In the genomic region with DNA sequence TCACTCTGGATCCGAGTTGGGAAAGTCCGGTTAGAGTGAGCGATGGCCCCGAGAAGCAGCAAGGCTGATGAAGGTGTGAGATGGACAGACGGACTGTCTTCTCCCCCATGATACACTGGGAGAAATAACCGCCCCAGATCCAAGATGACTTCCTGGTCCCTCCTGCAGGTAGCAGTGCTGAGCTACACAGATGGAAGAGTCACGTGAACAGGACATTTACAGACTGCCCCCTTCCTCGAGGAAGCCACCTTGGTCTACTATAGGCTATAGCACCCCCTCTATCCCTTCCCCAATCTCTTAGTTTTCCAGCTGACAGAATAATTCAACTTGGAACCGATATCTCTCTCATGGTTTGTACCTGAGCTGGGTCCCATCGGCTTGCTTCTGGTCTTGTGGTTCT, we compare ENCODE assay signal across 8 mouse cellular contexts. TPM values are rescaled to one million over a fixed set of nuclear protein-coding genes. Genes with fewer than 3 reads are reported as not detected.
DNase-seq lines count a peak whose midpoint lies in the region; ATAC-seq and TF ChIP-seq lines count a peak whose summit lies in the region.

No protein-coding gene starts in this region.

- no peak for DNase-seq in kidney, postnatal 25 days
- peak; percentile 91 for DNase-seq in ZHBTc4 (ENCODE audit: low read depth, low spot score)
- DNase-seq in embryonic facial prominence, embryonic 14.5 days (ENCODE audit: low spot score) = peak; percentile 60
- peak; percentile 58 for DNase-seq in lung, postnatal 0 days (ENCODE audit: low spot score)
- DNase-seq in testis, postnatal 10 days (ENCODE audit: low spot score) = no peak

- H3K36me3 ChIP-seq in kidney, embryonic 14.5 days (ENCODE audit: control insufficient read depth, insufficient read depth, low read length) = no peaks in the 10 kb centered on the region
- H3K36me3 ChIP-seq in embryonic facial prominence, embryonic 14.5 days (ENCODE audit: control insufficient read depth, insufficient read depth, low read length) = no peaks in the 10 kb centered on the region
- H3K36me3 ChIP-seq in hindbrain, embryonic 15.5 days = no peaks in the 10 kb centered on the region
- no peaks in the 10 kb centered on the region for H3K36me3 ChIP-seq in lung, postnatal 0 days (ENCODE audit: insufficient read depth, low read length)
- H3K36me3 ChIP-seq in stomach, embryonic 15.5 days = no peaks in the 10 kb centered on the region

- TF ChIP-seq CTCF in lung, postnatal 0 days (IDR thresholded peaks at IDR 0.05) = peak; percentile 69

- no peak for ATAC-seq in kidney, embryonic 14.5 days (ENCODE audit: low FRiP score, low TSS enrichment)
- ATAC-seq in embryonic facial prominence, embryonic 14.5 days (ENCODE audit: low read depth) = peak; percentile 64
- peak; percentile 9; the same call in 1 of the 2 replicates for ATAC-seq in hindbrain, embryonic 15.5 days (ENCODE audit: low FRiP score, low read depth)
- ATAC-seq in lung, postnatal 0 days = peak; percentile 27; the same call in 1 of the 2 replicates
- 0 out of 2 replicates have a peak, but pooled peaks have one; percentile 30 for ATAC-seq in stomach, embryonic 15.5 days (ENCODE audit: insufficient read depth, low FRiP score, low read depth)

- H3K27me3 ChIP-seq in kidney, embryonic 14.5 days (ENCODE audit: control insufficient read depth, insufficient read depth, low read length) = peaks cover 27% of the 10 kb centered on the region; the same call in 1 of the 2 replicates
- H3K27me3 ChIP-seq in embryonic facial prominence, embryonic 14.5 days (replicated peaks; ENCODE audit: control insufficient read depth, insufficient read depth, low read length) = peaks cover 18% of the 10 kb centered on the region
- no peaks in the 10 kb centered on the region for H3K27me3 ChIP-seq in hindbrain, embryonic 15.5 days
- peaks cover 34% of the 10 kb centered on the region for H3K27me3 ChIP-seq in lung, postnatal 0 days (replicated peaks; ENCODE audit: insufficient read depth, low read length)
- peaks cover 19% of the 10 kb centered on the region for H3K27me3 ChIP-seq in stomach, embryonic 15.5 days (replicated peaks)

- peaks cover 10% of the 10 kb centered on the region; the same call in 1 of the 2 replicates for H3K4me1 ChIP-seq in kidney, embryonic 14.5 days (ENCODE audit: control insufficient read depth, insufficient read depth, low read length)
- H3K4me1 ChIP-seq in embryonic facial prominence, embryonic 14.5 days (ENCODE audit: control insufficient read depth, insufficient read depth, low read length) = peaks cover 5% of the 10 kb centered on the region
- peaks cover 22% of the 10 kb centered on the region for H3K4me1 ChIP-seq in hindbrain, embryonic 15.5 days (replicated peaks)
- peaks cover 10% of the 10 kb centered on the region; the same call in 1 of the 2 replicates for H3K4me1 ChIP-seq in lung, postnatal 0 days (ENCODE audit: insufficient read depth, low read depth, low read length)
- H3K4me1 ChIP-seq in stomach, embryonic 15.5 days = peaks cover 11% of the 10 kb centered on the region

- no peak for TF ChIP-seq EP300 in lung, postnatal 0 days (IDR thresholded peaks at IDR 0.05)

- H3K4me3 ChIP-seq in kidney, embryonic 14.5 days (ENCODE audit: low read length) = peak overlapping the region; percentile 69
- peak overlapping the region; percentile 75 for H3K4me3 ChIP-seq in embryonic facial prominence, embryonic 14.5 days (ENCODE audit: low read depth, low read length)
- peak overlapping the region; percentile 84 for H3K4me3 ChIP-seq in hindbrain, embryonic 15.5 days
- peak overlapping the region; percentile 59; the same call in 1 of the 2 replicates for H3K4me3 ChIP-seq in lung, postnatal 0 days (ENCODE audit: low read depth, low read length)
- peak overlapping the region; percentile 71 for H3K4me3 ChIP-seq in stomach, embryonic 15.5 days (replicated peaks)

- 17% methylated on average over 10 of the region's 10 CpGs for WGBS in kidney, embryonic 14.5 days
- 27% methylated on average over 10 of the region's 10 CpGs for WGBS in embryonic facial prominence, embryonic 14.5 days
- WGBS in hindbrain, embryonic 15.5 days = 22% methylated on average over 10 of the region's 10 CpGs
- 21% methylated on average over 10 of the region's 10 CpGs for WGBS in lung, postnatal 0 days
- WGBS in stomach, embryonic 15.5 days = 23% methylated on average over 10 of the region's 10 CpGs

- H3K9me3 ChIP-seq in kidney, embryonic 14.5 days (ENCODE audit: control insufficient read depth, low read length) = peaks cover 6% of the 10 kb centered on the region; the same call in 1 of the 2 replicates
- H3K9me3 ChIP-seq in embryonic facial prominence, embryonic 14.5 days (ENCODE audit: control insufficient read depth, low read length) = peaks cover 4% of the 10 kb centered on the region; the same call in 1 of the 2 replicates
- no peaks in the 10 kb centered on the region for H3K9me3 ChIP-seq in hindbrain, embryonic 15.5 days
- no peaks in the 10 kb centered on the region for H3K9me3 ChIP-seq in lung, postnatal 0 days (ENCODE audit: low read length)
- no peaks in the 10 kb centered on the region for H3K9me3 ChIP-seq in stomach, embryonic 15.5 days

- H3K4me2 ChIP-seq in kidney, embryonic 14.5 days (replicated peaks; ENCODE audit: low read depth, low read length) = peak overlapping the region; percentile 99
- peak overlapping the region; percentile 99 for H3K4me2 ChIP-seq in embryonic facial prominence, embryonic 14.5 days (ENCODE audit: low read depth, low read length)
- H3K4me2 ChIP-seq in hindbrain, embryonic 15.5 days = peak overlapping the region; percentile 96
- H3K4me2 ChIP-seq in lung, postnatal 0 days (replicated peaks; ENCODE audit: low read depth, low read length) = peak overlapping the region; percentile 99
- peak overlapping the region; percentile 99 for H3K4me2 ChIP-seq in stomach, embryonic 15.5 days

- H3K27ac ChIP-seq in kidney, embryonic 14.5 days (ENCODE audit: low read depth, low read length) = no peak overlapping the region
- no peak overlapping the region for H3K27ac ChIP-seq in embryonic facial prominence, embryonic 14.5 days (replicated peaks; ENCODE audit: low read depth, low read length)
- H3K27ac ChIP-seq in hindbrain, embryonic 15.5 days (replicated peaks) = peak overlapping the region; percentile 86
- H3K27ac ChIP-seq in lung, postnatal 0 days (ENCODE audit: low read length) = no peak overlapping the region
- no peak overlapping the region for H3K27ac ChIP-seq in stomach, embryonic 15.5 days

- 0 out of 2 replicates have a peak overlapping the region, but pooled peaks have one; percentile 63 for H3K9ac ChIP-seq in kidney, embryonic 14.5 days (ENCODE audit: low read depth, low read length)
- H3K9ac ChIP-seq in embryonic facial prominence, embryonic 14.5 days (ENCODE audit: low read depth, low read length) = no peak overlapping the region
- H3K9ac ChIP-seq in hindbrain, embryonic 15.5 days = no peak overlapping the region
- H3K9ac ChIP-seq in lung, postnatal 0 days (replicated peaks; ENCODE audit: low read depth) = no peak overlapping the region
- no peak overlapping the region for H3K9ac ChIP-seq in stomach, embryonic 15.5 days

RNA-seq across cellular contexts. Expression of a gene that starts 0.6 kb away (rescaled TPM):
- 4.7 and 5.9 TPM in 2 replicates for polyA plus RNA-seq in kidney, embryonic 14.5 days (2014; fragmentation: Nextera tagmentation; extraction: Ambion mirVana)
- polyA plus RNA-seq in embryonic facial prominence, embryonic 14.5 days (2014; fragmentation: Nextera tagmentation; extraction: Ambion mirVana) = 7.1 and 8.2 TPM in 2 replicates
- 17.6 and 17.9 TPM in 2 replicates for polyA plus RNA-seq in hindbrain, embryonic 15.5 days (2015; fragmentation: Nextera tagmentation; extraction: Ambion mirVana)
- polyA plus RNA-seq in lung, postnatal 0 days (2015; fragmentation: Nextera tagmentation; extraction: Ambion mirVana) = 1.5 and 2.2 TPM in 2 replicates
- 7.5 and 8.5 TPM in 2 replicates for polyA plus RNA-seq in stomach, embryonic 15.5 days (2015; fragmentation: Nextera tagmentation; extraction: Ambion mirVana)

RNA-seq across cellular contexts. Expression of a gene that starts 20.4 kb away (rescaled TPM):
- polyA plus RNA-seq in kidney, embryonic 14.5 days (2014; fragmentation: Nextera tagmentation; extraction: Ambion mirVana) = not detected in 2 replicates
- polyA plus RNA-seq in embryonic facial prominence, embryonic 14.5 days (2014; fragmentation: Nextera tagmentation; extraction: Ambion mirVana) = not detected in 2 replicates
- polyA plus RNA-seq in hindbrain, embryonic 15.5 days (2015; fragmentation: Nextera tagmentation; extraction: Ambion mirVana) = not detected in 2 replicates
- polyA plus RNA-seq in lung, postnatal 0 days (2015; fragmentation: Nextera tagmentation; extraction: Ambion mirVana) = not detected in 2 replicates
- not detected in 2 replicates for polyA plus RNA-seq in stomach, embryonic 15.5 days (2015; fragmentation: Nextera tagmentation; extraction: Ambion mirVana)

RNA-seq across cellular contexts. Expression of a gene that starts 33.9 kb away (rescaled TPM):
- polyA plus RNA-seq in kidney, embryonic 14.5 days (2014; fragmentation: Nextera tagmentation; extraction: Ambion mirVana) = not detected in 2 replicates
- not detected in 2 replicates for polyA plus RNA-seq in embryonic facial prominence, embryonic 14.5 days (2014; fragmentation: Nextera tagmentation; extraction: Ambion mirVana)
- not detected in 2 replicates for polyA plus RNA-seq in hindbrain, embryonic 15.5 days (2015; fragmentation: Nextera tagmentation; extraction: Ambion mirVana)
- polyA plus RNA-seq in lung, postnatal 0 days (2015; fragmentation: Nextera tagmentation; extraction: Ambion mirVana) = not detected in 2 replicates
- not detected in 2 replicates for polyA plus RNA-seq in stomach, embryonic 15.5 days (2015; fragmentation: Nextera tagmentation; extraction: Ambion mirVana)

RNA-seq across cellular contexts. Expression of a gene that starts 39.9 kb away (rescaled TPM):
- polyA plus RNA-seq in kidney, embryonic 14.5 days (2014; fragmentation: Nextera tagmentation; extraction: Ambion mirVana) = 1.9 and 3.8 TPM in 2 replicates
- 4.3 and 4.9 TPM in 2 replicates for polyA plus RNA-seq in embryonic facial prominence, embryonic 14.5 days (2014; fragmentation: Nextera tagmentation; extraction: Ambion mirVana)
- polyA plus RNA-seq in hindbrain, embryonic 15.5 days (2015; fragmentation: Nextera tagmentation; extraction: Ambion mirVana) = 1.3 and 1.6 TPM in 2 replicates
- 7.6 and 8.1 TPM in 2 replicates for polyA plus RNA-seq in lung, postnatal 0 days (2015; fragmentation: Nextera tagmentation; extraction: Ambion mirVana)
- 7.5 and 7.7 TPM in 2 replicates for polyA plus RNA-seq in stomach, embryonic 15.5 days (2015; fragmentation: Nextera tagmentation; extraction: Ambion mirVana)

Comparison
In these comparisons a context has a peak if more than half of its experiments do, and no peak if none do; other contexts are left out.
1. DNase-seq: peak in ZHBTc4 (single experiment), embryonic facial prominence, embryonic 14.5 days (single experiment) and lung, postnatal 0 days (single experiment); none in kidney, postnatal 25 days (0 of 2) and testis, postnatal 10 days (single experiment).
2. Peak in every context shown above with its lines, with median percentiles within 50 percentile points of each other: H3K4me2 ChIP-seq and H3K4me3 ChIP-seq.